Mouse (Mus musculus) embryonic fibroblast, embryonic 13.5 days (primary cell): ENCODE data around the gene Cdk1. TPM values are rescaled to one million over a fixed set of nuclear protein-coding genes. Genes with fewer than 3 reads are reported as not detected.
A peak's percentile ranks its signal among the peaks of the same experiment; 100 is the strongest.

Experiments
- H3K27ac ChIP-seq: 2 replicates; pipeline ENCODE4 v1.5.1; 2012; ENCODE audit warnings: low read length, control low read depth, inconsistent platforms; ENCODE audit not compliant: insufficient read depth
- H3K4me1 ChIP-seq: 2 replicates; pipeline ENCODE4 v1.6.1; 2011; ENCODE audit warnings: low read length; ENCODE audit not compliant: control insufficient read depth, insufficient read depth
- H3K4me3 ChIP-seq: 2 replicates; pipeline ENCODE4 v1.5.1; 2011; ENCODE audit warnings: mild to moderate bottlenecking, control low read depth, low read length; ENCODE audit not compliant: insufficient read depth
- CTCF ChIP-seq: IDR thresholded peaks from 2 replicates; pipeline ENCODE4 v1.5.1; 2011; ENCODE audit warnings: mild to moderate bottlenecking, control low read depth, low read length, moderate library complexity, borderline replicate concordance; ENCODE audit not compliant: insufficient read depth
- POLR2A ChIP-seq: IDR thresholded peaks from 2 replicates; pipeline ENCODE4 v1.6.1; 2011; ENCODE audit warnings: low read depth, mild to moderate bottlenecking, control low read depth, low read length, moderate library complexity
- polyA plus RNA-seq: library from polyadenylated mRNA; stranded (reverse); fragments of >200 nt; gene quantifications from 2 replicates; pipeline ENCODE4 v1.2.4, GENCODE M21; 2011; ENCODE audit warnings: low read depth; ENCODE audit not compliant: missing spikeins, insufficient read length

Cdk1 gene
- polyA plus RNA-seq, result 160 and 200 TPM in 2 replicates

DNA sequence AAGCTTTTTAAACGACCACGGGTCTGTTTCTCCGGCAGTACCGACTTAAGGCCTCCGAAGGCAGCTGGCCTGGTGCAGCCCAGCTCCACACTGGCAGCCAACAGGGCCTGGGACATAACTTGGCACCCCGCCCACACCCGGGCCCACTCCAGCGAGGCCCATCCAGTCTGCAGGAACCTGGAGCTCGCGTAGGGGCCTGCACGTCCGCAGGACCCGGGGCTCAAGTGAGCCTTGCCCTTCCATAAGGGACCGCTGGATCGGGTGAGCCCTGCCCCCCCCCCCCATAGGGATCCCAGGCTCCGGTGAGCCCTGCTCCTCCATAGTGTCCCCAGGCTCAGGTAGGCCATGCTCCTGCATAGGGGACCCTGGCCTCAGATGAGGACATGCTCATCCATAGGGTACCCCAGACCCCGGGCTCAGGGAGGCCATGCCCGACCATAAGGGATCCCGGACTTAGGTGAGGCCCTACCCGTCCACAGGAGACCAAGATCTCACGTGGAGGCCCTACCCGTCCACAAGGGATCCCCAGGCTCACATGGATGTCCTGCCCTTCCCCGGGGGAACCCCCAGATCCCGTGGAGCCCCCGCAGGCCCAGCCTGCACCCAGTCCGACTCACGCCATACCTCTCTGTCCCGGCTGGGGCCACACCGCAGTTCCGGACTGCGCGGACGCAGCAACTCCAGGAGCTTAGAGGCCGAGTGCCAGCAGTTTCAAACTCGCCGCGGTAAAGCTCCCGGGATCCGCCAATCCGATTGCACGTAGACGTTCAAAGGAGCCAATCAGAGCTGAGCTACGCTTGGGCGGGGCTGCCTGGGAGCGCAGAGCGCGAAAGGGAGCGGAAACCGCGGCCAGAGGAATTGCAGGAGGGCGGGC lies at the start of gene Cdk1:
Gene Cdk1 (minus strand): TSS at position 727 of the 874 bp plus-strand sequence.
- TF ChIP-seq POLR2A (peak; percentile 86), CTCF (no peak)
- peak within 1 kb of the TSS; percentile 83 for H3K4me3 ChIP-seq
- H3K4me1 ChIP-seq, result peaks cover 14% of the 10 kb centered on the region
- H3K27ac ChIP-seq, result peak within 1 kb of the TSS; percentile 75

DNA sequence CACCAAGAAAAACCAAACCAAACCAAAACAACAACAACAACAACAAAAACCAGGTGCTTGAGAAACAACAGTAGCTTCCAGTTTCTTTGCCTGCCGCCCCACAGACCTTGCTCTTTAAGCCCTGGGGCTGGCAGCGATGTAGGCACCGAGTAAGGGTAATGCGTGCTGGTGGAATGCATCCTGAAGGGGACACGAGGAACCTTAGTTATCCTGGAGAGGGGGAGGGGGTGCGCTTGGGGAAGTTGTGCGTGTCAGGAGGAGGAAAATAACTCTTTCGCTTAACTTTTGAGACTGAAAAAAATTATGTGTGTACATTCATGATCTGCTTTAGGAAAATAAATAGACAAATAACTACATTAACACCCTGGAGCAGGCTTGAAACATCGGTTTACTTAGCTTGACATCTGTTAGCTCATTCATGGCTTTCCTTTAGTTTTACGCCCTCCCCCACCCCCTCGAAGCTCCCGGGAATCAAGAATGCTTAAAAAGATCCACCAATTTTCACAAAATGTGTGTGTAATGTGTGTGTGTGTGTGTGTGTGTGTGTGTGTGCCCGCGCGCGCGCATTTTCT lies 47.2 kb upstream of the Cdk1 start:
- Histone ChIP-seq H3K4me1 (no peaks in the 10 kb centered on the region), H3K4me3 (no peak overlapping the region), H3K27ac (no peak overlapping the region)
- TF ChIP-seq CTCF, result no peak
- no peak for TF ChIP-seq POLR2A

DNA sequence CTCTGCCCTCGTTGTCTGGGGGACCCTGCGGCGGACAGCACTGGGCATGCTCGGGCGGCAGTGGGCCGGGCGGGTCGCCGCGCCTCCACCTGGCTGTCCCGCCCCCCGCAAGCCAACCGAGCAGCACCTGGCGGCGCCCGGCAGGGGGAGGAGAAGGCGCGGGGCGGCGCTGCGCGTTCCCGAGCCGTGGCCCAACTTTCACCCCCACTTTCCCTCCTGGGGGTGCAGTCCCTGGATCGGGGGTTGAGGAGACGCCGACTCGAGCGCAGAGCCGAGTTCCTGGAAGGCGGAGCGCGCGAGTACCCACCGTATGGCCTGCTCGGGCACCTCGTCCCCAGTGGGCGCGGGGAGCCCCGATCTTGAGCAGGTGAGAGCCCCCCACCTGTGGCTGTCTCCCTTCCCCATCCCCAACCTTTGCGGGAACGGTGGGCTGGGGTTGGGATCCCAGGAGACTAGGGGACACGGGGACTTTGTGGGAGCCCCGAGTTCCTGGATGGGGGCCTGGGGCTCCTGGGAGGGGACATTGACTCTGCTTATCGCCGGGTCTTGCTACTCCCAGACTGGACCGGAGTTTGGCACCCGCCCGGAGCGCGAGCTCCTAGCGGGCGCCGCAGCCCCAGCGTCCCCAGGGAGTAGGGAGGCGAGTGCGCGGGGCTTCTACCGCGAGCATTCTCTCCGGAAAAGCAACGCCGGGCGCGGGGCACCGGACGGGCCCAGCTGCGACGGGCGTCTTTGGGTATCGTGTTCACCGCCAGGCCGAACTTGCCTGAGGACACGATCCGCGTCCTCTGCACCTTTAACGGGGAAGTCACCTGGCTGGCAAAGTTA lies 46.2 kb upstream of the Cdk1 start, which contains the start of gene Ank3:
Gene Ank3 (plus strand): TSS at position 11 of the 828 bp plus-strand sequence.
- Histone ChIP-seq H3K4me1 (no peaks in the 10 kb centered on the region), H3K27ac (no peak within 1 kb of the TSS), H3K4me3 (peak within 1 kb of the TSS; percentile 53)
- TF ChIP-seq POLR2A (no peak), CTCF (no peak)

DNA sequence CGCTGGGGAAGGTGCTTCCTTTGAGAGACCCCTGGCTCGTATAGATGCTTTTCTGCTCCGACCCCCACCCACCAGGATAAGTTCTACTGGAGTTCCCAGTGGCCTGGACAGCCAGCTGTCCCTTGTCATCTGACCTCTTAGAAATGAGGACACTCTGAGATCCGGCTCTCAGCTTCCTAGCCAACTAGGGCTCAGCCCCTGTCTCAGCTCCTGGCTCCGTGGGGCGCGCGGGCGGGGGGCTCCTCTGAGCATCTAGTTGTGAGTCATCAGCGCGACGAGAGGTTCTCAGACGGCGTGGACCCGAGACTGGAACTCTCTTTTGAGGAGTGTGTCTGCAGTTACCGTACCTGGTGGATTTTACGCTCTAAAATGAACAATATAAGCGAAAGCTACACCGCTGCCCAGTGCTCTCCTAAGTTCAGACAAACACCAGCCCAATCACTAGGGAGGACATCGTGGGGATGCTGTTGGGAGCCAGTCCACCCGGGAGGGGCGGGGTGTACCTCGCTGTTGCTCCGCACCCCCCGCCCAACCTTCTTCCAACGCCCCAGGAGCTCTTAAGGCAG lies 45.5 kb upstream of the Cdk1 start:
- Histone ChIP-seq H3K4me1 (no peaks in the 10 kb centered on the region), H3K27ac (no peak overlapping the region), H3K4me3 (peak overlapping the region; percentile 53)
- TF ChIP-seq CTCF (no peak), POLR2A (no peak)

DNA sequence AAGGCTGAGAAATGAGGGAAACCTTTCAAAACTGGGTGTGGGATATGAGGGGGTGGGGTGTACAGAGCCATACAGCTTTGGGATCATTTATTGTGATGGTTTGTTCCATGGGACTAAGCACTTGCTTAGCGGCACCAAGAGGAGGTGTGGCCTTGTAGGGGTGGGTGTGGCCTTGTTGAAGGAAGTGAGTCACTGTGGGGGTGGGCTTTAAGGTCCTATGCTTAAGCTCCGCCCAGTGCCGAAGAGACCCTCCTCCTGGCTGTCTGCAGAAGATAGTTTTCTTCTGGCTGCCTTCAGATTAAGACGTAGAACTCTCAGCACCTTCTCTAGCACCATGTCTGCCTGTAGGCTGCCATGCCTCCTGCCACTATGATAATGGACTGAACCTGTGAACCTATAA lies 36.8 kb upstream of the Cdk1 start:
- Histone ChIP-seq H3K4me3 (no peak overlapping the region), H3K27ac (no peak overlapping the region), H3K4me1 (no peaks in the 10 kb centered on the region)
- TF ChIP-seq POLR2A, result no peak
- no peak for TF ChIP-seq CTCF

DNA sequence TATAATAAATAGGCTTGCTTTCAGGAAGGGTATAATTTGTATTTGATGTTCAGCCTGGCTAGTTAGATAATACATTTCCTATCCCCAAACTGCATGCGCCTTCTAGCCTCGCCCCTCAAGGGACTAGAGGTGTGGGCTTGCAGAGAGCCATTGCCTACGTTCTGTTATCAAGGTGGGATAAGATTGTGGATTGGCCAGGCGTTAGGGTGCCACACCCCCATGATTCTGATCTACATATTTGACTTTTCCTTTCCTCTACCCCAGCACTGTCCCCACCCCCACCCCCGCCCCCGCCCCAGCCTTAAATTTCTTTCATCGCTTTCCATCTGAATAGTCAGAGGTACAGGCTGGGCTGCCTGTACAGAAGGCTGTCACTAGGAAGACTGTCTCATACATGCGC lies 34.0 kb upstream of the Cdk1 start:
- Histone ChIP-seq H3K4me3 (no peak overlapping the region), H3K4me1 (no peaks in the 10 kb centered on the region), H3K27ac (no peak overlapping the region)
- TF ChIP-seq POLR2A (no peak), CTCF (no peak)

DNA sequence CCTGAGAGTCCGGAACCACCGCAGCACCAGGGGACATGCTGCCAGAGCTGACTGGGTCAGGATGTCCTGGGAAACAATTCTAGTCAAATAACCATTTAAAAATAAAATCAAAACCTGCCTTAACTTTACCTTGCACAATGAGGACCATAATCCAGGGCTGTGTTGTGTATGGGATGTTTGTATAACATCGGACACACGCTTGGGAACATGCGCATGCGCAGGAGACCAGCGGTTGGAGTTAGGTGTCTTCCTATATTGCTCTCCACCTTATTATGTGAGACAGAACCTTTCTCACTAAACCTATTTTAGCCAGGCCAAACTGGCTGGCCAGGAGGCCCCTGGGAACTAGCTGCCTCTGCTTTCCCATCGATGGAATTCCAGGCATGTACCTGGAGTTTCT lies 32.4 kb upstream of the Cdk1 start:
- TF ChIP-seq CTCF (no peak), POLR2A (no peak)
- H3K27ac ChIP-seq, result no peak overlapping the region
- no peak overlapping the region for H3K4me3 ChIP-seq
- H3K4me1 ChIP-seq, result no peaks in the 10 kb centered on the region

DNA sequence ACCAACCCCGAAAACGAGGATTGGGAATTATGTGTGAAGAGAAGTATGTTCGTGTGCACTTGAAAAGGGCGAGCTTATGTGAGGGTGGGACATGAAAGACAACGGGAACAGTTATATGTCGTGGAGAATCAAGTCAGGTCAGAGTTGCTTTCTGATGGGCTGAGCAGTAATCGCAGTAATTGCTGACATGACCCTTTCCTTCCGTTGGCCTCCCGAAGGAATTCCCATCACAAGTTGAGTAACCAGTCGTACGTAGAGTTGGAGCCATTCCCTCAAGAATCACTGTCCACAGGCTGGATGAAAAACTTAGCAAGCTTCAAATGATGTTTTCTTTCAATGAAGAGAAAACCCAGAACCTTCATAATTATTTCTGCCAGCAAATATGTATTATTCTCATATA lies 31.9 kb upstream of the Cdk1 start:
- TF ChIP-seq CTCF (no peak), POLR2A (no peak)
- Histone ChIP-seq H3K27ac (no peak overlapping the region), H3K4me3 (no peak overlapping the region), H3K4me1 (no peaks in the 10 kb centered on the region)

DNA sequence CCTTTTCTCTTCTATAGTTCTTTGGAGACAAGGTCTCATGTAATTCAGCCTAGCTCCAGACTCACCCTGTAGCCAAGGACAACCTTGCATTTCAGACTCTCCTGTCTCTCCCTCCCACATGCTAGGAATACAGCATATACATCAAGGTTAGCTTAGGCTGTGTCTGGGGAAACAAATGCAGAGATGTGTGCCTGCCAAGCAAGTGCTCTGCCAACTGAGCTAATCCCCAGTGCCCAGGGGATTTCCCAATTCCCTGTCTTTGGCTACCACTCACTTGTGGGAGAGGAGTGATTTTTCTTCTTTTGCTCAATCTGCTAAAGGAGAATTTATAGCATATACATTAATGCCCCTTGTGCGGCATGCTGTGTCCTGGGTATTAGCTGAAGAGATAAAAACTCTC lies 30.4 kb upstream of the Cdk1 start:
- Histone ChIP-seq H3K27ac (no peak overlapping the region), H3K4me3 (no peak overlapping the region), H3K4me1 (no peaks in the 10 kb centered on the region)
- TF ChIP-seq CTCF (no peak), POLR2A (no peak)
